Mouse (Mus musculus) ES-E14 (cell line): ENCODE data around the gene Sqor.

ENCODE experiments used
- CHD2 ChIP-seq: IDR thresholded peaks from 2 replicates; pipeline ENCODE4 v1.6.1; 2014; ENCODE audit warnings: mild to moderate bottlenecking, low read depth, low read length, inconsistent platforms
- MAFK ChIP-seq: IDR thresholded peaks from 2 replicates; pipeline ENCODE4 v1.6.1; 2014; ENCODE audit warnings: mild to moderate bottlenecking, low read depth, low read length, inconsistent platforms; ENCODE audit not compliant: insufficient read depth
- ZC3H11A ChIP-seq: IDR thresholded peaks from 2 replicates; pipeline ENCODE4 v1.6.1; 2012; ENCODE audit warnings: low read depth, mild to moderate bottlenecking, inconsistent platforms, low read length, borderline replicate concordance
- ZNF384 ChIP-seq: IDR thresholded peaks from 2 replicates; pipeline ENCODE4 v1.6.1; 2012; ENCODE audit warnings: low read depth, low read length, inconsistent platforms

DNA sequence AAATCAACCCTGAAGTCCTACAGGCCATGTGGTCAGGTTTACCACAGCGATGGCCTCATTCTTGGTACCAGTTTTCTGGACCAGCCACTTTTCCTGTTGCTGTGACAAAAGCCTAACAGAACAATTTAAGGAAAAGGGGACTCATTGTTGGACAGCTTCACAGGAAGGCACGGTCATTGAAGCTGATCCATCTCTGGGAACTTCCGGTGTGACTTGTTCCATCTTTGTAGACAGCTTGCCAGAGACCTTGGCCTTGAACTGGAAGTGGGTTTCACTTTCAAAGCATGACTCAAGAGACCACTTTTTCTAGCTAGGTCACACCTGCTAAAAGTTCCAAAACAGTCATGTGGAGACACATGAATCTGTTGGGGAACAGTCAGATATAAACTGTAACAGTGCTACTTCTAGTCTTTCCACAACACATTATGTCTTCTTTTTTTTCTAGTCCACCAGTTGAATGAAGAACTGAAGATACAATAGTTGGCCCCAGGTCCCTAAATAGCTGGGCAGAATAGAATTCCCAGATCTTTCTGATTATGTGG is 48.7 kb upstream of the Sqor start:
- no peak for TF ChIP-seq CHD2
- TF ChIP-seq ZC3H11A, result no peak
- TF ChIP-seq ZNF384, result no peak
- no peak for TF ChIP-seq MAFK
